Mouse (Mus musculus): ENCODE measurements around the gene Veph1. TPM values are rescaled to one million over a fixed set of nuclear protein-coding genes. Genes with fewer than 3 reads are reported as not detected.

Veph1 gene
- polyA plus RNA-seq, 1 experiment from 2014 or later: 0.75 TPM

GRCm38 (mm10) chr3:66165026-66165425, 131.6 kb downstream of the Veph1 start:
- ATAC-seq (ENCODE audit: insufficient number of reproducible peaks, low FRiP score): no peak
- no peak overlapping the region for H3K9ac ChIP-seq
- no peaks in the 10 kb centered on the region for H3K9me3 ChIP-seq (replicated peaks)
- 74% methylated on average over 5 of the region's 5 CpGs for WGBS
- no peaks in the 10 kb centered on the region for H3K36me3 ChIP-seq
- no peak overlapping the region for H3K4me3 ChIP-seq
- 0 out of 2 replicates have a peak, but pooled peaks cover 5% of the 10 kb centered on the region for H3K4me1 ChIP-seq (replicated peaks)
- H3K27me3 ChIP-seq (replicated peaks): no peaks in the 10 kb centered on the region
- H3K27ac ChIP-seq (ENCODE audit: poor library complexity, severe bottlenecking): no peak overlapping the region
- no peak overlapping the region for H3K4me2 ChIP-seq

- no peaks in the 10 kb centered on the region for H3K36me3 ChIP-seq
- 0 out of 2 replicates have a peak, but pooled peaks cover 5% of the 10 kb centered on the region for H3K4me1 ChIP-seq (replicated peaks)
- WGBS: 63% methylated on average over 3 of the region's 3 CpGs
- no peak overlapping the region for H3K4me2 ChIP-seq
- no peaks in the 10 kb centered on the region for H3K9me3 ChIP-seq (replicated peaks)
- no peak for ATAC-seq (ENCODE audit: insufficient number of reproducible peaks, low FRiP score)
- H3K4me3 ChIP-seq: no peak overlapping the region
- H3K27ac ChIP-seq (ENCODE audit: poor library complexity, severe bottlenecking): no peak overlapping the region
- no peak overlapping the region for H3K9ac ChIP-seq
- H3K27me3 ChIP-seq (replicated peaks): no peaks in the 10 kb centered on the region
Observed at GRCm38 (mm10) chr3:66164585-66164984, 132.1 kb downstream of the Veph1 start.

- 77% methylated on average over 6 of the region's 6 CpGs for WGBS
- H3K4me3 ChIP-seq: no peak overlapping the region
- ATAC-seq (ENCODE audit: insufficient number of reproducible peaks, low FRiP score): no peak
- no peak overlapping the region for H3K9ac ChIP-seq
- H3K27me3 ChIP-seq (replicated peaks): no peaks in the 10 kb centered on the region
- H3K36me3 ChIP-seq: no peaks in the 10 kb centered on the region
- no peak overlapping the region for H3K4me2 ChIP-seq
- H3K4me1 ChIP-seq (replicated peaks): 0 out of 2 replicates have a peak, but pooled peaks cover 5% of the 10 kb centered on the region
- no peaks in the 10 kb centered on the region for H3K9me3 ChIP-seq (replicated peaks)
- H3K27ac ChIP-seq (ENCODE audit: poor library complexity, severe bottlenecking): no peak overlapping the region
Observed at GRCm38 (mm10) chr3:66162612-66163011, 134.0 kb downstream of the Veph1 start.

GRCm38 (mm10) chr3:66157947-66158346, 138.7 kb downstream of the Veph1 start:
- no peaks in the 10 kb centered on the region for H3K4me1 ChIP-seq (replicated peaks)
- no peaks in the 10 kb centered on the region for H3K36me3 ChIP-seq
- WGBS: 57% methylated on average over 8 of the region's 8 CpGs
- H3K27ac ChIP-seq (ENCODE audit: poor library complexity, severe bottlenecking): no peak overlapping the region
- no peak overlapping the region for H3K4me3 ChIP-seq
- no peaks in the 10 kb centered on the region for H3K9me3 ChIP-seq (replicated peaks)
- no peaks in the 10 kb centered on the region for H3K27me3 ChIP-seq (replicated peaks)
- H3K4me2 ChIP-seq: no peak overlapping the region
- ATAC-seq (ENCODE audit: insufficient number of reproducible peaks, low FRiP score): no peak
- H3K9ac ChIP-seq: no peak overlapping the region

GRCm38 (mm10) chr3:66137601-66138000, 159.0 kb downstream of the Veph1 start:
- 73% methylated on average over 7 of the region's 7 CpGs for whole genome bisulfite sequencing
- Histone ChIP-seq H3K9ac (no peak overlapping the region), H3K4me3 (no peak overlapping the region), H3K36me3 (no peaks in the 10 kb centered on the region), H3K9me3 (replicated peaks) (no peaks in the 10 kb centered on the region), H3K4me2 (no peak overlapping the region), H3K4me1 (replicated peaks) (no peaks in the 10 kb centered on the region), H3K27ac (ENCODE audit: poor library complexity, severe bottlenecking) (no peak overlapping the region), H3K27me3 (replicated peaks) (no peaks in the 10 kb centered on the region)
- no peak for ATAC-seq (ENCODE audit: insufficient number of reproducible peaks, low FRiP score)

- no peak overlapping the region for H3K27ac ChIP-seq (ENCODE audit: poor library complexity, severe bottlenecking)
- no peaks in the 10 kb centered on the region; the same call in 1 of the 2 replicates for H3K4me1 ChIP-seq (replicated peaks)
- H3K9ac ChIP-seq: no peak overlapping the region
- no peaks in the 10 kb centered on the region for H3K36me3 ChIP-seq
- H3K4me3 ChIP-seq: no peak overlapping the region
- ATAC-seq (ENCODE audit: insufficient number of reproducible peaks, low FRiP score): no peak
- 63% methylated on average over 4 of the region's 4 CpGs for WGBS
- H3K4me2 ChIP-seq: no peak overlapping the region
- H3K9me3 ChIP-seq (replicated peaks): no peaks in the 10 kb centered on the region
- no peaks in the 10 kb centered on the region for H3K27me3 ChIP-seq (replicated peaks)
Observed at GRCm38 (mm10) chr3:66131264-66131950, 165.2 kb downstream of the Veph1 start.

GRCm38 (mm10) chr3:66129689-66130088, 166.9 kb downstream of the Veph1 start:
- no peak for ATAC-seq (ENCODE audit: insufficient number of reproducible peaks, low FRiP score)
- H3K27me3 ChIP-seq (replicated peaks): no peaks in the 10 kb centered on the region
- H3K36me3 ChIP-seq: no peaks in the 10 kb centered on the region
- WGBS: 44% methylated on average over 5 of the region's 5 CpGs
- H3K4me2 ChIP-seq: no peak overlapping the region
- no peak overlapping the region for H3K9ac ChIP-seq
- H3K9me3 ChIP-seq (replicated peaks): no peaks in the 10 kb centered on the region
- no peak overlapping the region for H3K27ac ChIP-seq (ENCODE audit: poor library complexity, severe bottlenecking)
- H3K4me1 ChIP-seq (replicated peaks): no peaks in the 10 kb centered on the region; the same call in 1 of the 2 replicates
- no peak overlapping the region for H3K4me3 ChIP-seq

GRCm38 (mm10) chr3:66105493-66105892, 191.1 kb downstream of the Veph1 start:
- Histone ChIP-seq H3K36me3 (no peaks in the 10 kb centered on the region), H3K4me3 (no peak overlapping the region), H3K9ac (no peak overlapping the region), H3K4me1 (replicated peaks) (no peaks in the 10 kb centered on the region), H3K27ac (ENCODE audit: poor library complexity, severe bottlenecking) (no peak overlapping the region), H3K27me3 (replicated peaks) (no peaks in the 10 kb centered on the region), H3K4me2 (no peak overlapping the region), H3K9me3 (replicated peaks) (no peaks in the 10 kb centered on the region)
- WGBS: 47% methylated on average over 5 of the region's 5 CpGs
- ATAC-seq (ENCODE audit: insufficient number of reproducible peaks, low FRiP score): no peak

GRCm38 (mm10) chr3:66102599-66102932, 194.1 kb downstream of the Veph1 start:
- no peak overlapping the region for H3K4me3 ChIP-seq
- H3K36me3 ChIP-seq: no peaks in the 10 kb centered on the region
- no peak for ATAC-seq (ENCODE audit: insufficient number of reproducible peaks, low FRiP score)
- no peak overlapping the region for H3K9ac ChIP-seq
- no peaks in the 10 kb centered on the region for H3K27me3 ChIP-seq (replicated peaks)
- H3K27ac ChIP-seq (ENCODE audit: poor library complexity, severe bottlenecking): no peak overlapping the region
- no peaks in the 10 kb centered on the region for H3K4me1 ChIP-seq (replicated peaks)
- 71% methylated on average over 3 of the region's 3 CpGs for WGBS
- no peaks in the 10 kb centered on the region for H3K9me3 ChIP-seq (replicated peaks)
- H3K4me2 ChIP-seq: no peak overlapping the region

GRCm38 (mm10) chr3:66101809-66102598, 194.6 kb downstream of the Veph1 start:
- no peak for ATAC-seq (ENCODE audit: insufficient number of reproducible peaks, low FRiP score)
- 78% methylated on average over 11 of the region's 11 CpGs for WGBS

GRCm38 (mm10) chr3:66101074-66101473, 195.6 kb downstream of the Veph1 start:
- Histone ChIP-seq H3K9ac (no peak overlapping the region), H3K4me3 (no peak overlapping the region), H3K9me3 (replicated peaks) (no peaks in the 10 kb centered on the region), H3K27me3 (replicated peaks) (no peaks in the 10 kb centered on the region), H3K27ac (ENCODE audit: poor library complexity, severe bottlenecking) (no peak overlapping the region), H3K4me1 (replicated peaks) (no peaks in the 10 kb centered on the region), H3K4me2 (no peak overlapping the region), H3K36me3 (no peaks in the 10 kb centered on the region)
- WGBS: 84% methylated on average over 2 of the region's 2 CpGs
- ATAC-seq (ENCODE audit: insufficient number of reproducible peaks, low FRiP score): no peak

More at GRCm38 (mm10) chr3:66101809-66102598, 194.6 kb downstream of the Veph1 start:
- Histone ChIP-seq H3K4me2 (no peak overlapping the region), H3K27ac (ENCODE audit: poor library complexity, severe bottlenecking) (no peak overlapping the region), H3K36me3 (no peaks in the 10 kb centered on the region), H3K4me3 (no peak overlapping the region), H3K4me1 (replicated peaks) (no peaks in the 10 kb centered on the region), H3K9ac (no peak overlapping the region), H3K27me3 (replicated peaks) (no peaks in the 10 kb centered on the region), H3K9me3 (replicated peaks) (no peaks in the 10 kb centered on the region)

All from heart, embryonic 12.5 days (tissue).